Mouse (Mus musculus): Measurements from ENCODE around the gene Cdh1. TPM values are rescaled to one million over a fixed set of nuclear protein-coding genes. Genes with fewer than 3 reads are reported as not detected.

Gene Cdh1
- polyA plus RNA-seq, 1 experiment from 2014 or later, result 11.0 TPM

- 65% methylated on average over 5 of the region's 5 CpGs for WGBS
- no peak overlapping the region for H3K27ac ChIP-seq (ENCODE audit: low read depth, low read length)
These were observed 11.6 kb downstream of the Cdh1 start for GRCm38 (mm10) chr8:106614704-106615103.

DNA sequence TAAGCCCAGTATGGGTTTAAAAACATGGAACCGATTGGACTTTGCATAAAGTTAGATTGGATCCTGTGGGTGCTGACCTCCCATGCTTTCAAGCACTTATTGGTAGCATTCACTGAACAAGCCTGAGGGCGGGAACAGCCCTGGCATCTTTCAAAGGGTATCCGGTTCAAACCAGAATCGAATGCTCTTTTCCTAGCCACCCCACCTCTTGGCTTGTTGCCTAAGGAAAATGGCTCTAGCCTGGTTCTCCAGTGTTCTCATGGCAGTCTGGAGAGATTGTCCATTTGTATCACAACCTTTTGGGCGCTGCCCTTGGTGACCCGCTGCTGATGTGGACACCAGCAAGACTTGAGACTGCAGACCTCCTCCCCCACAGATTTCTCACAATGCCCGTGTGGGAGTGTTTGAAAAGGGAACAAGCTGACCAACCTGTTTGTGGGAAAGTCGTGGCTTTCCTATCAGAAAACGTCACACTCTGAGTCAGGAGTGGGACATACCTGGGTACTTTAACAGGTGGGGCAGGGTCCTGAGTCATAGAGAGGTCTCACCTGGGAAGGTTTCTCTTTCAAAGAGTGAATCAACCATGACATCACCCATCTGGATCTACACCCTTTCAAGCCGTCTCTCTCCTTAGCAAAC lies 12.6 kb downstream of the Cdh1 start:
- Histone ChIP-seq H3K4me1 (replicated peaks; ENCODE audit: control insufficient read depth, insufficient read depth, low read length) (no peaks in the 10 kb centered on the region; the same call in 1 of the 2 replicates), H3K4me3 (ENCODE audit: low read depth, low read length) (no peak overlapping the region), H3K4me2 (no peak overlapping the region), H3K27me3 (replicated peaks; ENCODE audit: control insufficient read depth, insufficient read depth, low read length) (0 out of 2 replicates have a peak, but pooled peaks cover 2% of the 10 kb centered on the region), H3K9me3 (ENCODE audit: control insufficient read depth, low read length) (no peaks in the 10 kb centered on the region), H3K36me3 (ENCODE audit: control insufficient read depth, insufficient read depth, low read length) (no peaks in the 10 kb centered on the region), H3K27ac (ENCODE audit: low read depth, low read length) (no peak overlapping the region), H3K9ac (ENCODE audit: low read depth, low read length) (no peak overlapping the region)
- 69% methylated on average over 10 of the region's 10 CpGs for WGBS
- ATAC-seq (replicated peaks; ENCODE audit: low FRiP score) (no peak), DNase-seq (ENCODE audit: low spot score) (no peak)

More at GRCm38 (mm10) chr8:106614704-106615103, 11.6 kb downstream of the Cdh1 start:
- no peaks in the 10 kb centered on the region for H3K36me3 ChIP-seq (ENCODE audit: control insufficient read depth, insufficient read depth, low read length)
- ATAC-seq (replicated peaks; ENCODE audit: low FRiP score) (no peak), DNase-seq (ENCODE audit: low spot score) (no peak)
- H3K9me3 ChIP-seq (ENCODE audit: control insufficient read depth, low read length), result no peaks in the 10 kb centered on the region
- no peak overlapping the region for H3K4me2 ChIP-seq
- H3K27me3 ChIP-seq (replicated peaks; ENCODE audit: control insufficient read depth, insufficient read depth, low read length), result 0 out of 2 replicates have a peak, but pooled peaks cover 2% of the 10 kb centered on the region
- no peak overlapping the region for H3K4me3 ChIP-seq (ENCODE audit: low read depth, low read length)
- no peaks in the 10 kb centered on the region; the same call in 1 of the 2 replicates for H3K4me1 ChIP-seq (replicated peaks; ENCODE audit: control insufficient read depth, insufficient read depth, low read length)
- H3K9ac ChIP-seq (ENCODE audit: low read depth, low read length), result no peak overlapping the region

GRCm38 (mm10) chr8:106616679-106617078 lies 13.5 kb downstream of the Cdh1 start:
- Histone ChIP-seq H3K4me3 (ENCODE audit: low read depth, low read length) (no peak overlapping the region), H3K27ac (ENCODE audit: low read depth, low read length) (no peak overlapping the region), H3K4me2 (no peak overlapping the region), H3K9ac (ENCODE audit: low read depth, low read length) (no peak overlapping the region), H3K27me3 (replicated peaks; ENCODE audit: control insufficient read depth, insufficient read depth, low read length) (0 out of 2 replicates have a peak, but pooled peaks cover 2% of the 10 kb centered on the region), H3K4me1 (replicated peaks; ENCODE audit: control insufficient read depth, insufficient read depth, low read length) (no peaks in the 10 kb centered on the region; the same call in 1 of the 2 replicates), H3K9me3 (ENCODE audit: control insufficient read depth, low read length) (no peaks in the 10 kb centered on the region), H3K36me3 (ENCODE audit: control insufficient read depth, insufficient read depth, low read length) (no peaks in the 10 kb centered on the region)
- ATAC-seq (replicated peaks; ENCODE audit: low FRiP score) (no peak), DNase-seq (ENCODE audit: low spot score) (no peak)
- WGBS, result 55% methylated on average over 4 of the region's 4 CpGs

GRCm38 (mm10) chr8:106617196-106617595 lies 14.0 kb downstream of the Cdh1 start:
- no peaks in the 10 kb centered on the region for H3K4me1 ChIP-seq (replicated peaks; ENCODE audit: control insufficient read depth, insufficient read depth, low read length)
- no peaks in the 10 kb centered on the region for H3K36me3 ChIP-seq (ENCODE audit: control insufficient read depth, insufficient read depth, low read length)
- DNase-seq (ENCODE audit: low spot score), result no peak
- no peak overlapping the region for H3K4me2 ChIP-seq
- no peak overlapping the region for H3K4me3 ChIP-seq (ENCODE audit: low read depth, low read length)
- WGBS, result 48% methylated on average over 6 of the region's 6 CpGs
- H3K9ac ChIP-seq (ENCODE audit: low read depth, low read length), result no peak overlapping the region
- no peak overlapping the region for H3K27ac ChIP-seq (ENCODE audit: low read depth, low read length)
- H3K27me3 ChIP-seq (replicated peaks; ENCODE audit: control insufficient read depth, insufficient read depth, low read length), result 0 out of 2 replicates have a peak, but pooled peaks cover 2% of the 10 kb centered on the region
- no peaks in the 10 kb centered on the region for H3K9me3 ChIP-seq (ENCODE audit: control insufficient read depth, low read length)
- no peak for ATAC-seq (replicated peaks; ENCODE audit: low FRiP score)

DNA sequence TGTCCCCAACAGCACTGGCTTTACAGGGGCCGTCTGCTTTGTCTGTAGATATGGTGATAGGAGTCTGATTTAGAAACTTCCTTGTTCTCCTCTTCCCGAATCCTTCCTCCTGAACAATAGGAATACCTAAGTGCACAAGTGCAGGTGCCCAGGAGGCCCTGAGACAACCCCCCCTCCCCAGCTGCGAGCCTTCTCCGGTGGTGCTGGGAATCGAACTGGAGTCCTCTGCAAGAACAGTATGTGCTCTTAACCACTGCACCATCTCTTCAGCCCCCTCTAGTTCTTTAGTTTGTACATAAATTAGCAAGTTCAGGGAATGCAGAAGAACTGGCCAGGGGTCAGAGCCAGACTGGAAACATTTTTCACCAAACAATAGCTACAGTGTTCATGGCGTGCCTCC lies 14.7 kb downstream of the Cdh1 start:
- no peaks in the 10 kb centered on the region for H3K9me3 ChIP-seq (ENCODE audit: control insufficient read depth, low read length)
- no peak overlapping the region for H3K27ac ChIP-seq (ENCODE audit: low read depth, low read length)
- H3K4me1 ChIP-seq (replicated peaks; ENCODE audit: control insufficient read depth, insufficient read depth, low read length), result no peaks in the 10 kb centered on the region
- no peak overlapping the region for H3K4me3 ChIP-seq (ENCODE audit: low read depth, low read length)
- H3K27me3 ChIP-seq (replicated peaks; ENCODE audit: control insufficient read depth, insufficient read depth, low read length), result 0 out of 2 replicates have a peak, but pooled peaks cover 2% of the 10 kb centered on the region
- DNase-seq (ENCODE audit: low spot score) (no peak), ATAC-seq (replicated peaks; ENCODE audit: low FRiP score) (no peak)
- 73% methylated on average over 6 of the region's 6 CpGs for WGBS
- no peaks in the 10 kb centered on the region for H3K36me3 ChIP-seq (ENCODE audit: control insufficient read depth, insufficient read depth, low read length)
- no peak overlapping the region for H3K4me2 ChIP-seq
- no peak overlapping the region for H3K9ac ChIP-seq (ENCODE audit: low read depth, low read length)

- Histone ChIP-seq H3K27ac (ENCODE audit: low read depth, low read length) (no peak overlapping the region), H3K4me2 (no peak overlapping the region), H3K4me3 (ENCODE audit: low read depth, low read length) (no peak overlapping the region), H3K36me3 (ENCODE audit: control insufficient read depth, insufficient read depth, low read length) (no peaks in the 10 kb centered on the region), H3K4me1 (replicated peaks; ENCODE audit: control insufficient read depth, insufficient read depth, low read length) (no peaks in the 10 kb centered on the region), H3K9me3 (ENCODE audit: control insufficient read depth, low read length) (no peaks in the 10 kb centered on the region), H3K27me3 (replicated peaks; ENCODE audit: control insufficient read depth, insufficient read depth, low read length) (0 out of 2 replicates have a peak, but pooled peaks cover 2% of the 10 kb centered on the region), H3K9ac (ENCODE audit: low read depth, low read length) (no peak overlapping the region)
- 63% methylated on average over 6 of the region's 6 CpGs for WGBS
- DNase-seq (ENCODE audit: low spot score), result no peak
- ATAC-seq (replicated peaks; ENCODE audit: low FRiP score), result no peak
These were observed 15.2 kb downstream of the Cdh1 start for GRCm38 (mm10) chr8:106618324-106618723.

- 36% methylated on average over 9 of the region's 9 CpGs for WGBS
- no peaks in the 10 kb centered on the region for H3K4me1 ChIP-seq (replicated peaks; ENCODE audit: control insufficient read depth, insufficient read depth, low read length)
- no peak overlapping the region for H3K4me2 ChIP-seq
These were observed 16.5 kb downstream of the Cdh1 start for GRCm38 (mm10) chr8:106619549-106620245.

DNA sequence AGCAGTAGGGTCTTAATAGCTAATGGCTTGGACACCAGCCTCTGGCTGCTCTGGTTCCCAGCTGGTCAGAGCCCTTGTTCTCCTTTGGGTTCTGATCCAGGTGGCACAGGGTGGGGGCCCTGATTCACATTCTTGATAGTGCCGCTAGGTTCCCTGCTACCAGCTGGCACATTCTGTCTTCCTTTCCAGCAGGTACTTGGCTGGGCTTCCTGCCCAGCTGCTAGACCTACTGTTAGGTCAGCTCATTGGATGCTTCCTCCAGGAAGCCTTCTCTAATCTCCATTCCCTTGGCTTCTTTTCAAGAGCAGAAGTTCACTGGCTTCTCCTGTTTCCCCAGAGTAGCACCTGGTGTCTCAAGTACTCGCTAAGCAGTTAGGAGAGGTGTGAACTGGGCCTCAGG lies 17.3 kb downstream of the Cdh1 start:
- H3K4me1 ChIP-seq (replicated peaks; ENCODE audit: control insufficient read depth, insufficient read depth, low read length), result no peaks in the 10 kb centered on the region
- no peak overlapping the region for H3K4me3 ChIP-seq (ENCODE audit: low read depth, low read length)
- DNase-seq (ENCODE audit: low spot score) (no peak), ATAC-seq (replicated peaks; ENCODE audit: low FRiP score) (no peak)
- WGBS, result 77% methylated on average over 2 of the region's 2 CpGs
- H3K36me3 ChIP-seq (ENCODE audit: control insufficient read depth, insufficient read depth, low read length), result no peaks in the 10 kb centered on the region
- H3K27me3 ChIP-seq (replicated peaks; ENCODE audit: control insufficient read depth, insufficient read depth, low read length), result 0 out of 2 replicates have a peak, but pooled peaks cover 2% of the 10 kb centered on the region
- H3K27ac ChIP-seq (ENCODE audit: low read depth, low read length), result no peak overlapping the region
- H3K9ac ChIP-seq (ENCODE audit: low read depth, low read length), result no peak overlapping the region
- no peak overlapping the region for H3K4me2 ChIP-seq
- no peaks in the 10 kb centered on the region for H3K9me3 ChIP-seq (ENCODE audit: control insufficient read depth, low read length)

More at GRCm38 (mm10) chr8:106619549-106620245, 16.5 kb downstream of the Cdh1 start:
- Histone ChIP-seq H3K4me3 (ENCODE audit: low read depth, low read length) (no peak overlapping the region), H3K9ac (ENCODE audit: low read depth, low read length) (no peak overlapping the region), H3K27ac (ENCODE audit: low read depth, low read length) (peak overlapping the region; percentile 53), H3K36me3 (ENCODE audit: control insufficient read depth, insufficient read depth, low read length) (no peaks in the 10 kb centered on the region), H3K9me3 (ENCODE audit: control insufficient read depth, low read length) (no peaks in the 10 kb centered on the region), H3K27me3 (replicated peaks; ENCODE audit: control insufficient read depth, insufficient read depth, low read length) (0 out of 2 replicates have a peak, but pooled peaks cover 2% of the 10 kb centered on the region)
- no peak for DNase-seq (ENCODE audit: low spot score)
- ATAC-seq (replicated peaks; ENCODE audit: low FRiP score), result peak; percentile 65; the same call in 1 of the 2 replicates
